Mouse (Mus musculus) frontal cortex, postnatal 25 days (tissue): ENCODE measurements around the gene Foxn1.

ENCODE experiments used
- DNase-seq, 2 experiments: peaks; one replicate each; pipeline ENCODE4 v3.0.0; 2022; ENCODE audit warnings: low spot score in 2 of 2

Gene Foxn1

GRCm38 (mm10) chr11:78358330-78359007 lies 27.9 kb downstream of the Foxn1 start:
- no peak for DNase-seq

DNA sequence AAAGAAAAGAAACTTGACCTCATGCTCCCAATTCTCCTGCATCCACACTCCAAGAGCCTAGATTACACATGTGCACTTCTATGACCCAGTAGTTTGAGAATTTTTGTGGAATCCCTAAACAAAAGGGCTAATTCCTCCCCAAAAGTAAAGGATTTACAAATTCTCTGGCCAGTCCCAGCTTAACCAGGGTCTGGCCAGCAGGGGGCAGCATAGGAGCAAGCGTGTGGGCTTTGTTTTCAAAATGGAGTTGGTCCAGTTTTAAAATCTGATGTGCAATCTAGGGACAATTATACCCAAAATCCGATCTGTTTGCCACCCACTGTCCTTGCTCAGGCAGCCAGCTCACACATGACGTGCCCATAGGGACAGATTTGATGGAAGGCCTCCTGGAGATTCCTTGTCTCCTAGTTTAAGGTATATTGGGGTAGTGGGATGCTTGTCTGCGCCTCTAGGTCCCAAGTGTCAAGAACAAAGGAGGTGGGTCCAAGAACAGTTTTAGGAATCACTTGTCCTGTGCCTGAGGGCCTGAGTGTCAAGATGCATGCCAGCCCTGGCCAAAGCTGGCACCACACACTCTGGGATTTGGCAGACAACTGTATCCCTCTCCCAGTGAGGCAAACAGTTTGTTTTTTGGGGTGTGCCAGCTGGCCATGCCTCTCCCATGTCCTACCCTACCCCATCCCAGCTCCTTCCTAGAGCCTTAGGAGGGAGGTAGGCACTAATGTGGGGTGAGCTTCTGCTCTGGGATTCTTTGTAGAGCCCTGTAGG lies 30.7 kb downstream of the Foxn1 start:
- peak in 1 of 2 experiments; percentile 50 for DNase-seq

DNA sequence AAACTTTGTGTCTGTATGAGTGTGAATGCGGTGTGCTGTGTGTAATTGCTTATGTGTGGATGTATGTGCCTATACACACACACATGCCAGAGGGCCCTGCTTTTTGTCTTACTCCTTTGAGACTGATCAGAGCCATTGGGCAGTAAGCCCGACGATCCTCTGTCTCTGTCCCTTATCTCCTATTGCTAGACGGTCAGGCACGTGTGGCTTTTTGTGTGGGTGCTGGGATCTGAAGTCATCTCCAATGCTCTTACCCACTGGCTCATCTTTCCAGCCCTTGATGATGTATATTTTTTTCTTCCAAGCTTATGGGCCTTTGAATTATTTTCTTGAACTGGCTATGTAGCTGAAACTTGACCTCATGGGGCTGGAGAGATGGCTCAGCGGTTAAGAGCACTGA lies 31.5 kb downstream of the Foxn1 start:
- no peak for DNase-seq

DNA sequence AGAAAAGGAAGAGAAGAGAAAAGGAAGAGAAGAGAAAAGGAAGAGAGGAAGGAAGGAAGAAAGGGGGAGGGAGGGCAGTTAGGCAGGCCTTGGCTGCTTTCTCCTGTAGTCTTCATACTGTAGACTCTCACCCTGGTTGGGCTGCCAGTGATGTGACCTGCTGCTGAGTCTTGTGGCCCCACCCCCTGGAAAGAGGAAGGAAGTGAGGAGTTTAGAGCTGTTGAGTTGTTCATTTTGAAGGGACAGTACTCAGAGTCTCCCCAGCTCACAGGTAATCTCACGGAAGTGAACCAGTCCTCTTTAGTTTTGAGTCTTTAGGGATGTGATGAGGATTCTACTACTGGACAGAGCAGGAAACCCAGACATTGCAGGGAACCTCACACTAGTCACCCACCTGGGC lies 33.3 kb downstream of the Foxn1 start:
- DNase-seq: no peak

DNA sequence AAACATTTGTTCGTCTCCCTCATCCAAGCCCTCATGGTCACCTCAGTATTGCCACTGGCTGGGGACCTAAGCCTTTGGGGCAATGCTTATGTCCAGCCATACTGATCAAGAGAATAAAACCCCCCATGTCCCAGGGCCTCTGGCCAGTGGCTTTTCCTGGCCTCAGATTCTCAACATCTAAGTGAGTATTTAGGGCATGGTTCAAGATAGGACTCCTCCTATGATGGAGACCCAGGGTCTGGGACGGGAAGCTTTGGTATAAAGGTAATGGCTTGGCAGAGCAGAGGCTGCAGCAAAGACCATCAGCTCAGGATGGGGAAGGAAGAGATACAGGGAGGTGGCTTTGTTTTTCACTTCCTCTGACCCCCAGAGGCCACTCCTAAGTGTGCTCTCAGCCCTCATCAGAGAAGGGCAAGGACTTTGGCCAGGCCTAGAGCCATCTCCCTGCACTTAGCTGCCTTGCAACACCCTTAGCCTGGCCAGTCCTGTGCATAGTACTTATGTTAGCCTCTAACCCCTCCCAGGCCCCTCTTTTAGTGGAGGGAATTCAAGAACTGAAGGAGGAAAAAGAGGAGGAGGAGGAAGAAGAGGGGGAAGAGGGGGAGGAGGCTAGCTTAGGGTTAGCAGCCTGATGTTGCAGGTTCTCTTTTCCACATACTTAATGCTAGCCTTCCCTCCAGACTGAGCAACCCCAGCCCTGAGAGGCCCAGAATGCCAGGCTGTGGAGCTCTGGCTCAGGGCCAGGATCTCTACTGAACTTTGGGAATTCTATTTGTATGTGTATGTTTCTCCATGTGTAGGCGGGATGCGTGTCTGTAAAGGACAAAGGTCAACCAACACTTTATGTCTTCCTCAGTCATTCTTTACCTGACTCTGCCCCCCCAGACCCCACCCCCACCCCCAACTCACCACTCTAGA lies 36.7 kb downstream of the Foxn1 start:
- DNase-seq: no peak

GRCm38 (mm10) chr11:78348474-78348873 lies 37.9 kb downstream of the Foxn1 start:
- DNase-seq: no peak

DNA sequence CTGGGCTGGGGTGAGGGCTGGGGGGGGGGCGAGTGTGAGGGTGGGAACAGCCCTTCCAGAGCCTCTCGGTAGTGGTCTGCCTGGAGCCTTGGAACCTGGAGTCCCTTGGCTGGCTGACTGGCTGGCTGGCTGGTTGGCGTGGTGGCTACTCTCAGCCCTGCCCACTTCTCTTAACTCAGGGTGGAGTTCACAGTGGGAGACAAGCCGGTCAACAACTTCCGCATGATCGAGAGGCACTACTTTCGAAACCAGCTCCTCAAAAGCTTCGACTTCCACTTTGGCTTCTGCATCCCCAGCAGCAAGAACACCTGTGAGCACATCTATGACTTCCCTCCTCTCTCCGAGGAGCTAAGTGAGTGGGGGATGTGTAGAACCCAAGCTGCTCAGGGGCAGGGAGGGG lies 38.5 kb downstream of the Foxn1 start:
- DNase-seq: no peak

DNA sequence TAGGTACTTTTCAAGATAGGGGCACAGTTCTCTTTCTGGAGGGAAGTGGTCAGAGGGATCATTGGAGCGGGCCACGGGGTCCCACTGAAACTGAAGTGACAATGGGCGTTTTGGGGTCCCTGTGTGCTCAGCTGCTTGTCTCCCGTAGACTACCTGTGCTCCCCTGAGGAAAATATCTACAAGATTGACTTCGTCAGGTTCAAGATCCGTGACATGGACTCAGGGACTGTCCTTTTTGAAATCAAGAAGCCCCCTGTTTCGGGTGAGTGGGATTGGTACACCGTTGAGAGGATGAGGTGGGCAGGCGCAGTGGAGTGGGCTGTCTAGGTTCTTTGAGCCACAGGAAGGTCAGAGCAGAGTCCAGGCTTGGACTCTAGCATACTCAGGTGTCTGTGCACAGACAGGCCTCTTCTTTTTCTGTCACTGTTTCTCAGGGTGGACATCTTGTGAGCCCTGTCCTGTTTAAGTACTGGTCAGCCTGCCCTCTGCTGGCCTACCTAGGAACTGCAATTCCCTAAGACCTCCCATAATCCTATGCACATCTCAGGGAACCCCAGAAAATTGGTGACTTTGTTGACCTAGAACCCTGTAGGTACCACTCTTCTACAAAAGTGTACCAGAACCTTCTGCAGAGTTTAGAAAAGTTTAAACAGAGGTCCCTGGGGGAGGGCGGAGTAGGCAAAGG lies 39.1 kb downstream of the Foxn1 start:
- DNase-seq: peak; percentile 55 to 60

DNA sequence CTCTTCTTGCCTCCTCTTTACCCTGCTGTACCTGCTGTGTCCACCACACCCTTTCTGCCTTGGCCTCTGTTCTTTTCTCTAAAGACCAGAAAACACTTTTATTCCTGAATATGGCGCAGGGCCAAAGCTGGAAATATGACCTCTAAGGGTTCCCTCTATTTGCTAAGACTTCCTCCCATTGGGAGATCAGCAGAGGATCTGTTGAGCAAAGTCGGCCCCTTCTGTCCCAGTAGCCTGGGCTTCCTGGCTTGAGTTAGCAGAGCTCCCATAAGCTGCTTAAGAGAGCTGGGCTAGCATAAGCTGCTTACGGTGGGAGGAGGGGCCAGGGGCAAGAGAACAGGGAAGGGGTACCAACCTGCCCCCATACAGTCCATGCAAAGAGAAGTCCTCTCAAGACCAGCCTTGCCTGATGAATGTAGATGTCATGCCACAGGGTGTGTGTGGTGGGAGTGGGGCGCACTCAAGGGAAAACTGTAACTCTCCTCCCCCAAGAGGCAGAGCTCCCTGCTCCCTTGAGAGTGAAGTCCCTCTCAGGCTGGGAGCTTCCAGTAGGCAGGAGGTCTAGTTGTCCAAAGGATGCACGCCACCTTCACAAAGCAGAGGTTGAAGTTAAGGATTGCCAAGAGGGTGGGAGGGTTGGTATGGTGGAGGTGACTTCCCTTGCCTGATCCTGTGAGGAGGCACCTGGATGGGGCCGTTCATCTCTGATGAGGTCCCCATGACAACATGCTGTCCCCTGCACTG lies 39.9 kb downstream of the Foxn1 start:
- no peak for DNase-seq

DNA sequence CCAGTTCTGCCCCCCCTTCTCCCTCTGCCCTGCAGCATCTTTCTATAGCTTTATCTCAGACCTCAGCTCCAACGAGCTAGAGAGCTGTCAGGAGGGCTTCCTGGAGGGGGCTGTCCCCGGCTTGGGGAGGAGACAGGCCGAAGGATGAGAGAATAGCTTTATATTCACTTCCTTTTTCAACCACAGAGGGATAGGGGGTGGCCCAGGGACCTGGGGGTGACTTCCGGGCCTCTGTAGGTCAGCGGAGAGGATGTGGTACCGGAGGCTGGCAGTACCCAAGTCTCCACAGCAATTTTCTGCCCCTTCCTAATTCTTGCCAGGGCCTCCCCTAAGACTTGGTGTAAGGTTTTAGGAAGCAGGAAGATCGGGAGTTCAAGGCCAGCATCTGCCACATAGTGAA lies 40.6 kb downstream of the Foxn1 start:
- no peak for DNase-seq

DNA sequence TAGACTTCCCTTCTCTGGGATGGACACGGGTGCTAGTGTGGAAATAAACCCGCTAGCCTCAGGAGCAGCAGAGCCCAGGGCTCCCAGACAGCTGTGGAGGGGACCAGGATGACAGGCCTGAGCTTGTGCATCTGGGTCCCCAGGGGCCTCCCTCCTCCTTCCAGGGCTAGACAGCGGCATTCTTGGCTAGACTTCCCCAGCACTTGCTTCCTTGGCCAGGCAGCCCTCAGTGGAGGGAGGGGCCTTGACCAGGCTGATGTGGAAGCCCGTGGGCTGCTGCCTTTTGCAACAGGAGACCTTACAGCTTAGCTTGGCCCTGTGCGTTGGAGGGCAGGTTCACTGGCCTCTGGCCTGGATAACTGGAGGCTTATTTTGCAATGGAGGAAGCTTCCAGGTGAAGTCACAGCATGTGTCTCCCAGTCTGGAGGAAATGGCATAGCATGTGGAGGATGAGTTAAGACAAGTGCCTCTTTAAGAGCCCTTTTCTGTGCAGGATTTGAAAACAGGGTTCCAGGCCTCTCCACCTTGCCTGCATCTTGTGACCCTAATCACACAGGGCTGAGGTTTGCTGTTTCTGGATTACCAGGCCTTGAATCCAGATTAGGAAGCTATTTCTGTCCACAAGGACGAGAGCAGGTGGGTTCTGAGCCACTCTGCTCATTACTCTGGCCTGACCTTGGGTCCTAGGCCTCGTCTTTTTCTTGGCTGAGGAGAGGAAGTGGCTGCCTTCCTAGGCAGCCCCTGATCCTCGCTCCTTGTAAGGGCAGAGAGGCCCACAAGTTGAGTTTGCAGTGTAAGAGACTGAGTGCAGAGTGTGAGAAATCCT lies 41.3 kb downstream of the Foxn1 start:
- DNase-seq: no peak

DNA sequence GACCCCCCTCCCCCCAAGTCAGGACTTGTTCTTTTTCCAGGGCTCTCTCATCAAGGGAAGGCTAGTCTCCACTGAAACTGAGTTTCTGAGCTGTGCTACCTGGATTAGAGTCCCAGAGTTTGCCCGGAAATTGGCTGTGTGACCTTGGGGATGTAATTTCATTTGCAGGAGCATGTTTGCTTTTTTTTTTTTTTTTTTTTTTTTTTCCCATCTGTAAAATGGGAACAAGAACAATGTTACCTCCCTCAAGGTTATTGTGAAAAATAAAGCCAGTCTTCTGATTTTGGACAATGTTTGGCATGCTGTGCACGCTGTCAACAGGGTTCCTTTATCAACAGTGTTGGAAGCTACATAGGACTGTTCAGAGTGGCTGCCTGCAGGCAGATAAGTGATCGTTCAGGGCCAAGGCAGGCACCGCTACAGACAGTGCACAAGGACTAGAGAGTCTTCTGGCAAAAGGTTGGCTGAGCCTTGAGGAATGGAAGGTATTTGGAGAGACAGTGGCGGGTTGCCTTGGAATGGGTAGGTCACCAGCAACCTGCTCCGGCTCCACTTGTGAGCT lies 41.9 kb downstream of the Foxn1 start:
- DNase-seq: no peak

GRCm38 (mm10) chr11:78343381-78344327 lies 42.7 kb downstream of the Foxn1 start, which contains the start of gene Unc119:
Gene Unc119 (plus strand): TSS chr11:78343482.
- DNase-seq: no peak

DNA sequence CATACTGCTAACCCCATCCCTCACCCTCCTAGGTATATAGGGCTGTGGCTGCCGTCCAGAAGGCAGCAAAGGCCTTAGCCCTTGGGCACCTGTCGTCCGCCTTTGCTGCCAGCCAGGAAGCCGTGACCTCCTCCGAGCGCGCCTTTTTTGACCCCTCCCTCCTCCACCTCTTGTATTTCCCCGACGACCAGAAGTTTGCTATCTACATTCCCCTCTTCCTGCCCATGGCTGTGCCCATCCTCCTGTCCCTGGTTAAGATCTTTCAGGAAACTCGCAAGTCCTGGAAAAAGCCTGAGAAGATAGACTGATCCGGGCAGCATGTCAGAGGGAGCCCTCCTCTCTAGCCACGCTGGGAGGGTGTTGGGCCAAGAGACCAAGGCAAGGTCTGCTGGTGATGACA lies 44.7 kb downstream of the Foxn1 start:
- DNase-seq: no peak

DNA sequence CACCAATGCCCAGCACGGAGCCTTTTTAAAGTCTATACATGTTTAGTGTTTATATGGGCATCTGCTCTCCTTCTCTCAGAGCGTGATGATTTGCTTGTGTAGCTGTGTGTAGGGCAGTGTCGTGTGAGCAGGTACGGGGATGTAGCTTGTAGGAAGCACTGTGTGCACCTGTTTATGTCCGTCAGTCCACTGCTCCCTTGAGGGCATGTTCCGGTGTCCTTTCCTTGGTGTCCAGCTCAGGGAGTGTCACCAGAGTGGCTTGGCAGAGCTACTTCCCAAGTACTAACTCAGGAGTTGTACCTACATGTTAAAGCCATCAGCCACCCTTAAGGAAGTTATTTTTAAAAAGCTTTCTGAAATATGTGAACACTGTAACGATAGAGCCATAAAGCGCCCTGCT lies 49.3 kb downstream of the Foxn1 start:
- no peak for DNase-seq

DNA sequence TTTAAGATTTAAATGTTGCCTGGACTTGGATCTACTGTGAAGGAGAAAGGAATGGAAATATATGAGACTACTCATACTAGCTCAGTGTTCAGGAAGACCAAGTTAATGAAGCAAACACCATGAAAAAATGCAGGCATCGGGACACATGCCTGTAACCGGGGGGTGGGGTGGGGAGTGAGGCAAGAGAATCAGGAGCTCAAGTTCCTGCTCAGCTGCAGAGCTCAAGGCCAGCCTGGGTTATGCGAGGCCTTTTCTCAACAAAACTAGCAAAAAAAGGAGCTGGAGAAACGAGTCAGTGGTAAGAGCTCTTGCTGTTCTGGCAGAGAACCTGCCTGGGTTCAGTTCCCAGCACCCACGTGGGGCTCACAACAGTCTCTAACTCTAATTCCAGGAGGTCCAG lies 52.4 kb downstream of the Foxn1 start:
- DNase-seq: no peak

DNA sequence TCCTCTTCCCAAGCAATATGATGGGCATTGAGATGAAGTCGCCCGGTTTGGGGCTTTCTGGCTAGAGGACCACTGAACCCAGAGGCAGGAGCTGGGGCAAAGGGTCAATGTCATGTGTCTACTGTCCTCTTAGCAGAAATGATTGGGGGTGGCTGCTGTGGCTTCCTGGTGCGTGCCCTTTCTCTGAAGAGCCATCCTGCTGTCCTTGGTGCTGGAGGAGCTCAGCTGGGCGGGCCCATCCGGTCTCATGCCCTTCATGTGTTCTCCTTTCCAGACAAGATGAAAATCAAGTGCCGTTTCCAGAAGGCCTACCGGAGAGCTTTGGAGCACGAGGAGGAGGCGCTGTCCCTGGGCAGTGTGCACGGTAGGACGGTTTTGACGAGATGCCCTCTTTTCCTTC lies 53.7 kb downstream of the Foxn1 start:
- DNase-seq: no peak

DNA sequence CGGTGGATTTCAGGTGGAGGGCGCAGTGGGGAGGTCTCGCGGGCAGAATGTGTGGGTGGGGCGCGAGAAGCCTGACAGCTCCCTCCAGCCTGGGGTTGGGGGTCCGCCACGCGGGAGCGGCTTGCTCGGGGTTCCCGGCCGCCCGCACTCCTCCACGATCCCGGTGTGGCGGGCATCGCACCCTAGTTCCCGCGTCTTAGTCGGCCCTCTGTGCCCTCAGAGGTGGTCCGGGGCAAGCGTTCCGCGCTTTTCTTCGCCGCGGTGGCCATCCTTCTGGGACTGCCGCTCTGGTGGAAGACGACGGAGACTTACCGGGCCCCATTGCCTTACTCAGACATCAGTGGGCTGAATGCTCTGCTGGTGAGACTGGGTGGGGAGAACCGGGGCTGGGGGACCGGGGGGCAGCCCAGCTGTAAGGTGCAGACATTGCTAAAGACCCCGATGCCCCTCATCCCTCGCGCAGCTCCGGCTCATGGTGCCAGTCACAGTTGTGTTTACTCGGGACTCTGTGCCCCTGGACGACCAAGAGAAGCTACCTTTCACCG lies 57.8 kb downstream of the Foxn1 start:
- no peak for DNase-seq
